Mouse (Mus musculus): Measurements from ENCODE around the gene Rfx2.

Gene Rfx2

GRCm38 (mm10) chr17:56833381-56833780, 2.6 kb upstream of the Rfx2 start:
- no peak for DNase-seq (ENCODE audit: extremely low read depth, low read depth)

DNA sequence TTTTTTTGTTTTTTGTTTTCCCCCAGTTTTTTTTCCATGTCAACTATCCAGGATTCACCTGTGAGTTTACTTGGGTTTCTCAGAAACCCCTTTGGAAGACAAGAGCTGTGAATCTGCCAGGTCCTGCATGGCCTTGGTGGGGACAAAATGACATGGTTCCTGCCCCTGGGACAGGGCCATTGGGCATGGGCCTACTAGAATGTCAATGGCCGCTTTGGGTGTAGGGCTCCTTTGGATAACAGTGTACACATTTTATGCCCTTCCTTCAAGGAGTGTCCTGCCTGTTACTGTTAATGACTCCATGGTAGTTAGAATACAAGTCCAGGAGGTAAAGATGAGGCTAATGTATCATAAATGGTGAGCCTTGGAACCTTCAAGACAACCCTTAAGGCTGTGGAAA, 2.1 kb upstream of the Rfx2 start:
- no peak for DNase-seq (ENCODE audit: extremely low read depth, low read depth)

DNA sequence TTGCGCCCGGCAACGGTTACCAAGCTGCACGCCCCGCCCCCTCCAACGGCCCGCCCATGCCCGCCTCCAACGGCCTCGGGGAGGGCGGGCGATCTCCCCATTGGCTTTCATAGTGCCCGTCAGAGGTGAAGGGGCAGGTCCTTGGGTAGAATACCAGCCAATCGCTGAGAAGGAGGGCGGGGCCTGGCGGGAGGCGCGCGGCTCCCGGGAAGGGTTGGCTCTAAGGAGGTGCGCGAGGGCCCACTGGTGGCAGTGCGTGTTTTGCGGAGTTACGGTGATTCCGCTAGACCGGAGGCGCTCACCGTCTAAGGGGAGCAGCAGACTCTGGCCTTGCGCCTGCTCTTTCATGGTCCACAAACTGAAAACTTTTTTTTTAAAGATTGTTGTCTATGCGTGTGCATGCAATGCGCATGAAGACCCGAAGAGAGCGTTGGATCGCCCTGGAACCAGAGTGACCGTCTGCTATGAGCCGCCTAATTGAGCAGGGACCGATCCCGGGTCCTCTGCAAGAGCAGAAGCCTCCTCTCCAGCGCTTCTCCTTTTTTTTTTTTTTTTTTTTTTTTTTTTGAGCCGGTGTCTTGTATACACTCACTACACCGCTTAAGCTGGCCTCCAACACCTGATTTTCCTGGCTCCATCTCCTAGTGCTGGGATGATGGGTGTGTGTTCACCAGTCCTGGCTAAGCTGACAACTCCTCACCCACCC, 451 bp upstream of the Rfx2 start:
- peak; percentile 88 for DNase-seq (ENCODE audit: extremely low read depth, low read depth)

GRCm38 (mm10) chr17:56829795-56830194, 1.0 kb downstream of the Rfx2 start:
- peak; percentile 28 for DNase-seq (ENCODE audit: extremely low read depth, low read depth)

DNA sequence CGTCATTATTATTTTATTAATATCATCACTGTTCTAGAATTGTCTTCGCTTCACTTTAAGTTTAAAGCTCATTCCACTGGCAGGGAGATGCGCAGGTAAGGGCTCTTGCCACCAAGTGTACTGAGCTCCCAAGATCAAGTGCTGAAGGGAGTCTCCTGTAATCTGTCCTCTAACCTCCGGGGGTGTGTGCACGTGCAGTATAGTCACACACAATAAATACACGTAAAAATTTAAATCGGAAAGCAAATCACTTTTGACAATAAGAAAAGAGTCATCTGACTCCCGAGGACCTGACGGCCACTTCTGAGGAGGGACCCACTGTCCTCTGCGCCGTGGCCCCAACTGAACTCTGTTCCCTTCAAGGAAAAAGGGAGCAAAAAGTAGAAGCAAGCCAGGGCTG, 1.6 kb downstream of the Rfx2 start:
- no peak for DNase-seq (ENCODE audit: extremely low read depth, low read depth)

DNA sequence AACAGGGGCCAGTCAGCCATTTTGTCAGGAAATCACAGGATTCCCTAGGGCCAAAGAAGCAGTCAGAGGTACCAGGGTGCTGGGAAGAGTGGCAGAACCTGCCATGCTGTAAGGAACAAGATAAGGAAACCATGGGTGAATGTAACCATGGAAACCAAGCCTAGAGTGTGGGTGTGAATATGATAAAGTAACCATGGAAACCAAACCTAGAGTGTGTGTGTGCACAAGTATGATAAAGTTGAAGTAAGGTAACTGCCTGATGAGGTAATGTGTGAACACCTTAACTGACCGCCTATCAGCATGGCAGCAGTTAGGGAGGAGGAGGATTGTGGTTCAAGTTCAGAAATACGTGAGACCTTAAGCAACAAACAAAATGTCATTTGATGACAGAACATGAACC, 4.1 kb downstream of the Rfx2 start:
- peak; percentile 97 for DNase-seq (ENCODE audit: extremely low read depth, low read depth)

- no peak for DNase-seq (ENCODE audit: extremely low read depth, low read depth)
Observed at GRCm38 (mm10) chr17:56823352-56823751, 7.5 kb downstream of the Rfx2 start.

- no peak for DNase-seq (ENCODE audit: extremely low read depth, low read depth)
Observed at GRCm38 (mm10) chr17:56822380-56822779, 8.4 kb downstream of the Rfx2 start.

DNA sequence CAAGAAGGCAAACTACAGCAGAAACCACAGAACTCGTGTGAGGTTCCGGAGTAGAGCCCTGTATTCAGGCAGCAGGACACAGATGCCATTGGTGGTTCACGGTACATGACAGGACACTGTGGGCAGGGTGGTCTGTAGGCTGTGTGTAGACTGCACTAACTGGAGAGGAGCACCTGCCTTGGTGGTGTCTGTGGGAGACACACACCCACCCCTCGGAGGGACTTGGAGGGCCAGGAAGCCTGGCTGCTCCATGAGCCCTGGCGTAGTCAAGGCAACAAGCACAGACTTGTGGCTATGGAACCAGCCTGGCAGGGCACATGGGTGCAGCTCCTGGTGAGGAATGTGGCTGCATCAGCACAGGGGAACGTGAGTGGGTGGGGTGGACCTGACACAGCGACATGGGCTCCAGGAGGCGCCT, 11.1 kb downstream of the Rfx2 start:
- DNase-seq (ENCODE audit: extremely low read depth, low read depth): no peak

- DNase-seq (ENCODE audit: extremely low read depth, low read depth): no peak
Observed at GRCm38 (mm10) chr17:56819032-56819545, 11.7 kb downstream of the Rfx2 start.

- no peak for DNase-seq (ENCODE audit: extremely low read depth, low read depth)
Observed at GRCm38 (mm10) chr17:56818067-56818636, 12.7 kb downstream of the Rfx2 start.

DNA sequence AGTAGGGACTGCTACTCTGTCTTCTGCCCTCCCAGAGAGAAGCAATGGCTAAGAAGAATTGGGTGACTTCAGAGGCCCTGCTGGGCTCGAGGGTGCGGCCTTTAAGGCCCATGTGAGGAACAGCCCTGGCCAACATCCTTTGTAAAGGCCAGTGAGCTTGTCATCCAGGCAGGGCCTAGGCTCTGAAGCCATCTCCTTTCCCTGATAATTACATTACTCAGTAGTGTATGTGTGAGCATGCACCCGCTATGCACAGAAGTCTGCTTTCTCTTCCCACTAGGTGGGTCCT, 15.8 kb downstream of the Rfx2 start:
- DNase-seq (ENCODE audit: extremely low read depth, low read depth): no peak

DNA sequence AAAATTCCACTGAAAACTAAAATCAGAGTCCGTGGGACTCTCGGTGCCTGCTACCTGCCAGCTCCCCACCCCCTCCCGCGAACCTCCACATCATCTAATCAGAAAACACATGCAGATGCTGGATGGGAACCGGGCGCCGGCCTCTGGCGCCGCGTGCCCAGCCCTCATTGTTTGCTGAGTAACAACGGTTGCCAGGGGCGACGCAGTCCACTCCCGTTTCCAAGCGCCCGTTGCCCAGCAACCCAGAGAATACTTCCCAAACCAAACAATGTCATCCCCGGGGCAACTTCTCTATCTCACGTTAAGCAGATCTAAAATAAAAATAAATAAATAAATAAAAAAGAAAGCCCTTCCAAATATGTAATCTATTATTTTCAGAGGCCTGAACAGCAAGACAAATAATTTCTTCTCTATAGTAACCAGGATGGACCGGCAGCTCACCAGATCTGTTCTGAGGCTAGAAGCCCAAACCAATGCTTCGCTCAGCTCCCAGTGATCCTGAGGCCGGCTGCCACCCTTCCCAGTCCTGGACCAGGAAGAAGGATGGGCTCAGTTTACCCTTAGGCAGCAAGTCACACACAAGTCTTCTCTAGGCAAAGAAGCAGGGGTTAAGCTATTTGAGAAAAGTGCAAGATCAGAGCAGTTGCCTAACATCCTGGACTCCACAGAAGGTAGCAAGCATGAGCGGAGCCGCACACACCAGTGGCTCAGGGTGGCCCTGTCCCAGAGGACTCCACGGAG, 16.3 kb downstream of the Rfx2 start:
- DNase-seq (ENCODE audit: extremely low read depth, low read depth): no peak

DNA sequence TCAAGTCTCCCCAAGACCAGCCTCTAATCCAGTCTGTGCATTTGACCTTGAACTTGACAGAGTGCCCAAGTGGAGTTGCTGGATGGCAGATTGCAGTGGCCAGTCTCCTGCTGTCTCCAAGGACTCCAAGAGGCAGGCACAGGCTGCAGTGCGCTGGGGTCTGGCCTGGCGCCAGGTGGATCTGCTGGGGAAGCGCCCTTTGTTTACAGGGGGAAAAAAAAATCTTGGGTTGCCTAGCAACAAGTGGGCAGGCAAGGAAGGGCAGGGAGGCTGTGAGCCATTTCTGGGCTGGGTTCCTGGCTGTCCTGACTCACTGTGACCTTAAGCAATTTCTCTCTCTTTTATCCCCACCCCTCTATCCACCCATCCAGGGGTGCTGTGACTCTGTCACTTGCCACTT, 20.6 kb downstream of the Rfx2 start:
- DNase-seq (ENCODE audit: extremely low read depth, low read depth): no peak

GRCm38 (mm10) chr17:56808518-56808917, 22.3 kb downstream of the Rfx2 start:
- no peak for DNase-seq (ENCODE audit: extremely low read depth, low read depth)

- DNase-seq (ENCODE audit: extremely low read depth, low read depth): no peak
Observed at GRCm38 (mm10) chr17:56805784-56806183, 25.0 kb downstream of the Rfx2 start.

DNA sequence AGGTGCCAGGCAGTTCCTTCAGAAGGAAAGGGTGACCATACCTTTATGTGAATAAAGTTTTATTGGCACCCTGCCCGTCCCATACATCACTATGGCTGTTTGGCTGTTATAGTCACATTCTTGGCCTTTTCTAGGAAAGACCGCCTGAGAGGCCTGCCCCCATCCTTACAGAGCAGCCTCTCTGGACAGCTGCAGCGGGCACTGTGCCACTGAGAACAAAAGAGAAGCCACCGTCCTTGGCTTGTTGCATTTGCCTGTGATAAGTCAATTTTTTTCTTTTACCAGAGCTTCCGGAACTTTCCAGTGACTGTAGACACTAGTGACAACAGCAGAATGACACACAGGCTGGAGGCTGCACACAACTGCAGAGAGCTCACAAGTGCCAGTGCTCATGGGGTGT, 25.9 kb downstream of the Rfx2 start:
- DNase-seq (ENCODE audit: extremely low read depth, low read depth): no peak

GRCm38 (mm10) chr17:56802065-56802464, 28.7 kb downstream of the Rfx2 start:
- DNase-seq (ENCODE audit: extremely low read depth, low read depth): no peak

- no peak for DNase-seq (ENCODE audit: extremely low read depth, low read depth)
Observed at GRCm38 (mm10) chr17:56799276-56799675, 31.5 kb downstream of the Rfx2 start.

DNA sequence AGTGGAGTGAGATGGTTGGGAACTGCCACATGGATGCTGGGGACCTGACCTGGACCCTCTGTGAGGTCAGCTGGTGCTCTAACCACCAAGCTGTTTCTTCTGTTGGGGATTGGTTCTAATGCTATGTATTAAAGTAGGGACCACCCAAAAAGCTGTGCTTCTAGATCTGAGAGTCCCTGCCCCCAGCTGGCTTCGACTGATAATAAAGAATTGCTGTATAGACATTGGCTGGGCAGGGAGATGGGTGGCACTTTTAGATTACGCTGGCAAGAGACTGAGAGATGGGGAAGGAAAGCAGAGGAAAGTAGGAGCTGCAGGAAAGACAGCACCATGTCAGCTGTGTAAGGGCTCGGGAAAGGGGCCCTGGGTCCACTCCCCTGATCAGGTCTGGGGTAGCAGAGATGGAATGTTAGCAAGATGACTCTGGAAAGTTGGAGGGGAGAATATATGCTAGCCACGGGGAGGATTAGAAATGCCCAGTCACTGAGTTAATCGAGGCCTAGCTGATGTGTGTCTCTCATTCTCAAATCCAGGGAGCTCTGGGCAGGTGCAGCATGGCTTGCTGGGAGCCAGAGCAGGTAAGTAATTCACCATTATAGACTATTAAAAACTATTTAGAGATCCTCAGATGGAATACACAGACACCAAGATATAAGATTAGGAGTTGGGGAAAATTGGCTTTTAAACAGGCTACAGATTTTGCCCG, 37.0 kb downstream of the Rfx2 start:
- no peak for DNase-seq (ENCODE audit: extremely low read depth, low read depth)

GRCm38 (mm10) chr17:56792588-56792987, 38.2 kb downstream of the Rfx2 start:
- DNase-seq (ENCODE audit: extremely low read depth, low read depth): no peak

- no peak for DNase-seq (ENCODE audit: extremely low read depth, low read depth)
Observed at GRCm38 (mm10) chr17:56789286-56789685, 41.5 kb downstream of the Rfx2 start.
